10 mouse cellular contexts compared by ENCODE assay signal in the genomic region with DNA sequence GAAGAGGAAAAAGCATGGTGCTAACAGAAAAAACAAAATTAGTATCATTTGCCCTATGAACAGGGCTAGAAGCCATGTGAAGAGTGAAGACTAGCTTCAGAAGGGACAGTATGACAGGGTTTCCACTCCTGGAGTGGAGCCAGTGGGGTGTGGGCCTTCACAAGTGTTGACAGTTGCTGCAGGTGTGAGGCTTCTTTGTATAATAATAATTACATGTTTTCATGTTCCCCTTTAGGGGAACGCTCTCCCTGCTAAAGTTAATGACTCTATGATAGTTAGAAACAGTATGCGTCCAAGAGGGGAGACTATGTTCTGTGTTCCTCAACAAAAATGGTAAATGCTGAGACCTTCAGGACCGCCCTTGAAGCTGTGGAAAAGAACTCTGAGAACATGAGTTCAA. TPM values are rescaled to one million over a fixed set of nuclear protein-coding genes. Genes with fewer than 3 reads are reported as not detected.
A peak's percentile ranks its signal among the peaks of the same experiment; 100 is the strongest.
DNase-seq lines count a peak whose midpoint lies in the region; ATAC-seq and TF ChIP-seq lines count a peak whose summit lies in the region.
"Had no signal": no experiment of that assay in that cellular context is flagged by ENCODE, and none has a peak within 500 bp of the region (broad histone marks: within the 10 kb centered on the region; RNA-seq: fewer than 3 reads in every experiment).

No protein-coding gene starts in this region.

- TF ChIP-seq EP300 in heart, postnatal 0 days (IDR thresholded peaks at IDR 0.05; ENCODE audit: low read depth): no peak

- H3K27me3 ChIP-seq in heart, postnatal 0 days (ENCODE audit: control insufficient read depth, insufficient read depth, low read length): no peaks in the 10 kb centered on the region
- no peaks in the 10 kb centered on the region for H3K27me3 ChIP-seq in limb, embryonic 10.5 days (ENCODE audit: low read depth, poor library complexity, severe bottlenecking)
- no peaks in the 10 kb centered on the region for H3K27me3 ChIP-seq in neural tube, embryonic 13.5 days

- TF ChIP-seq POLR2A in embryonic fibroblast, embryonic 13.5 days (IDR thresholded peaks at IDR 0.05; ENCODE audit: low read depth, low read length): no peak

- no peak overlapping the region for H3K9ac ChIP-seq in heart, postnatal 0 days (replicated peaks; ENCODE audit: low read depth, low read length)
- peak overlapping the region; percentile 96; the same call in 1 of the 2 replicates for H3K9ac ChIP-seq in neural tube, embryonic 13.5 days

- H3K27ac ChIP-seq in heart, postnatal 0 days (ENCODE audit: low read depth): peak overlapping the region; percentile 98
- H3K27ac ChIP-seq in embryonic fibroblast, embryonic 13.5 days (ENCODE audit: insufficient read depth, low read length): peak overlapping the region; percentile 64; the same call in 1 of the 2 replicates
- H3K27ac ChIP-seq in limb, embryonic 10.5 days: peak overlapping the region; percentile 99
- H3K27ac ChIP-seq in neural tube, embryonic 13.5 days (replicated peaks): peak overlapping the region; percentile 97; the same call in 1 of the 2 replicates

- ATAC-seq in heart, postnatal 0 days (ENCODE audit: insufficient read depth, low read depth): no peak
- no peak for ATAC-seq in neural tube, embryonic 13.5 days (ENCODE audit: low read depth)

- no peak for TF ChIP-seq CTCF in heart, postnatal 0 days (IDR thresholded peaks at IDR 0.05; ENCODE audit: low read depth)
- TF ChIP-seq CTCF in embryonic fibroblast, embryonic 13.5 days (IDR thresholded peaks at IDR 0.05; ENCODE audit: borderline replicate concordance, insufficient read depth, low read length): no peak

- intact Hi-C loops in heart, postnatal 36 days (cut with DNase I): loop anchor here (2.0 kb wide), 1 partner anchor 21 kb away; no protein-coding TSS in a partner anchor

- H3K36me3 ChIP-seq in heart, postnatal 0 days (replicated peaks; ENCODE audit: control insufficient read depth, insufficient read depth, low read length): no peaks in the 10 kb centered on the region
- H3K36me3 ChIP-seq in limb, embryonic 10.5 days: peaks cover 5% of the 10 kb centered on the region; the same call in 1 of the 2 replicates
- no peaks in the 10 kb centered on the region for H3K36me3 ChIP-seq in neural tube, embryonic 13.5 days

- 96% methylated on average over 3 of the region's 3 CpGs for WGBS in heart, postnatal 0 days
- WGBS in limb, embryonic 10.5 days: 94% methylated on average over 3 of the region's 3 CpGs
- WGBS in neural tube, embryonic 13.5 days: 97% methylated on average over 3 of the region's 3 CpGs

- peak overlapping the region; percentile 82; the same call in 1 of the 2 replicates for H3K4me2 ChIP-seq in heart, postnatal 0 days (ENCODE audit: low read depth, low read length)
- peak overlapping the region; percentile 98 for H3K4me2 ChIP-seq in neural tube, embryonic 13.5 days

- H3K4me3 ChIP-seq in heart, postnatal 0 days (ENCODE audit: low read depth, low read length): no peak overlapping the region
- H3K4me3 ChIP-seq in embryonic fibroblast, embryonic 13.5 days (ENCODE audit: insufficient read depth, low read length): no peak overlapping the region; the same call in 1 of the 2 replicates
- peak overlapping the region; percentile 93; the same call in 1 of the 2 replicates for H3K4me3 ChIP-seq in limb, embryonic 10.5 days
- H3K4me3 ChIP-seq in neural tube, embryonic 13.5 days: peak overlapping the region; percentile 92

- H3K4me1 ChIP-seq in heart, postnatal 0 days (ENCODE audit: control insufficient read depth, insufficient read depth): peaks cover 19% of the 10 kb centered on the region
- peaks cover 8% of the 10 kb centered on the region for H3K4me1 ChIP-seq in embryonic fibroblast, embryonic 13.5 days (ENCODE audit: control insufficient read depth, insufficient read depth, low read length)
- H3K4me1 ChIP-seq in limb, embryonic 10.5 days: peaks cover 33% of the 10 kb centered on the region
- peaks cover 40% of the 10 kb centered on the region for H3K4me1 ChIP-seq in neural tube, embryonic 13.5 days (replicated peaks)

- no peak for DNase-seq in heart, postnatal 0 days (ENCODE audit: low spot score)
- DNase-seq in heart, postnatal 36 days: no peak
- DNase-seq in limb, embryonic 10.5 days (ENCODE audit: low spot score): no peak
- DNase-seq in layer of hippocampus, adult 8-10 months (ENCODE audit: low spot score in 2 of 2): no peak
- no peak for DNase-seq in left cerebral cortex, adult 11 months (ENCODE audit: low spot score)
- no peak for DNase-seq in layer of hippocampus, postnatal 10 days (ENCODE audit: low spot score in 2 of 2)
- DNase-seq: kidney, adult 18-20 months had no signal

- no peaks in the 10 kb centered on the region for H3K9me3 ChIP-seq in heart, postnatal 0 days (replicated peaks; ENCODE audit: control insufficient read depth, low read length)
- H3K9me3 ChIP-seq in limb, embryonic 10.5 days (replicated peaks): no peaks in the 10 kb centered on the region
- H3K9me3 ChIP-seq in neural tube, embryonic 13.5 days: no peaks in the 10 kb centered on the region

RNA-seq across cellular contexts. Expression of a gene that starts 0.4 kb away (rescaled TPM):
- 0.15 and 1.7 TPM in 2 replicates for total RNA-seq in heart, postnatal 0 days (2014; rRNA removed; ENCODE audit: low replicate concordance)
- 5.4 and 5.6 TPM in 2 replicates for polyA plus RNA-seq in heart, postnatal 0 days (2015; fragmentation: Nextera tagmentation; extraction: Ambion mirVana)
- 1 to 10 TPM; 2.0 to 2.1 TPM for total RNA-seq in heart, postnatal 36 days (2021)
- 0.30 TPM in 1 of 2 replicates, not detected in the other for polyA plus RNA-seq in embryonic fibroblast, embryonic 13.5 days (2011; ENCODE audit: insufficient read length, low read depth, missing spikeins)
- 0.40 and 0.61 TPM in 2 replicates for polyA plus RNA-seq in limb, embryonic 10.5 days (2016; fragmentation: Nextera tagmentation; extraction: Ambion mirVana)
- 0.67 and 0.83 TPM in 2 replicates for polyA plus RNA-seq in neural tube, embryonic 13.5 days (2015; fragmentation: Nextera tagmentation; extraction: Ambion mirVana)
- total RNA-seq in layer of hippocampus, adult 8-10 months (2022): 1 to 10 TPM; 2.5 to 3.9 (median 3.0) TPM
- 1 to 10 TPM; 3.5 to 4.3 TPM for total RNA-seq in layer of hippocampus, postnatal 10 days (2021)

RNA-seq across cellular contexts. Expression of a gene that starts 1.0 kb away (rescaled TPM):
- total RNA-seq in heart, postnatal 0 days (2014; rRNA removed; ENCODE audit: low replicate concordance): 21.1 and 27.2 TPM in 2 replicates
- 18.3 and 20.6 TPM in 2 replicates for polyA plus RNA-seq in heart, postnatal 0 days (2015; fragmentation: Nextera tagmentation; extraction: Ambion mirVana)
- 10 to 100 TPM in 1 of 2 experiments, 1 to 10 TPM in 1; 8.0 to 10.0 TPM for total RNA-seq in heart, postnatal 36 days (2021)
- polyA plus RNA-seq in embryonic fibroblast, embryonic 13.5 days (2011; ENCODE audit: insufficient read length, low read depth, missing spikeins): 9.7 and 17.6 TPM in 2 replicates
- 64.9 and 67.2 TPM in 2 replicates for polyA plus RNA-seq in limb, embryonic 10.5 days (2016; fragmentation: Nextera tagmentation; extraction: Ambion mirVana)
- polyA plus RNA-seq in neural tube, embryonic 13.5 days (2015; fragmentation: Nextera tagmentation; extraction: Ambion mirVana): 21.5 and 24.5 TPM in 2 replicates
- total RNA-seq in layer of hippocampus, adult 8-10 months (2022): 10 to 100 TPM in 2 of 4 experiments, 1 to 10 TPM in 2; 9.1 to 10.4 (median 9.9) TPM
- total RNA-seq in layer of hippocampus, postnatal 10 days (2021): 10 to 100 TPM in 1 of 2 experiments, 1 to 10 TPM in 1; 9.9 to 12.1 TPM

RNA-seq across cellular contexts. Expression of a gene that starts 17.9 kb away (rescaled TPM):
- total RNA-seq in heart, postnatal 0 days (2014; rRNA removed; ENCODE audit: low replicate concordance): 19.9 and 30.0 TPM in 2 replicates
- polyA plus RNA-seq in heart, postnatal 0 days (2015; fragmentation: Nextera tagmentation; extraction: Ambion mirVana): 5.0 and 5.5 TPM in 2 replicates
- total RNA-seq in heart, postnatal 36 days (2021): 10 to 100 TPM in 1 of 2 experiments, 1 to 10 TPM in 1; 8.2 to 13.8 TPM
- polyA plus RNA-seq in embryonic fibroblast, embryonic 13.5 days (2011; ENCODE audit: insufficient read length, low read depth, missing spikeins): 15.0 and 20.3 TPM in 2 replicates
- 9.9 and 11.8 TPM in 2 replicates for polyA plus RNA-seq in limb, embryonic 10.5 days (2016; fragmentation: Nextera tagmentation; extraction: Ambion mirVana)
- 14.9 and 15.3 TPM in 2 replicates for polyA plus RNA-seq in neural tube, embryonic 13.5 days (2015; fragmentation: Nextera tagmentation; extraction: Ambion mirVana)
- total RNA-seq in layer of hippocampus, adult 8-10 months (2022): 10 to 100 TPM; 13.7 to 17.3 (median 16.5) TPM
- total RNA-seq in layer of hippocampus, postnatal 10 days (2021): 10 to 100 TPM; 37.5 to 38.1 TPM

RNA-seq across cellular contexts. Expression of a gene that starts 39.3 kb away (rescaled TPM):
- not detected in 2 replicates for total RNA-seq in heart, postnatal 0 days (2014; rRNA removed; ENCODE audit: low replicate concordance)
- polyA plus RNA-seq in heart, postnatal 0 days (2015; fragmentation: Nextera tagmentation; extraction: Ambion mirVana): 0.12 and 0.33 TPM in 2 replicates
- not detected for total RNA-seq in heart, postnatal 36 days (2021)
- not detected in 2 replicates for polyA plus RNA-seq in embryonic fibroblast, embryonic 13.5 days (2011; ENCODE audit: insufficient read length, low read depth, missing spikeins)
- 0.59 and 1.4 TPM in 2 replicates for polyA plus RNA-seq in limb, embryonic 10.5 days (2016; fragmentation: Nextera tagmentation; extraction: Ambion mirVana)
- 30.7 and 32.0 TPM in 2 replicates for polyA plus RNA-seq in neural tube, embryonic 13.5 days (2015; fragmentation: Nextera tagmentation; extraction: Ambion mirVana)
- 100 to 1,000 TPM in 2 of 4 experiments, 10 to 100 TPM in 2; 90.3 to 104 (median 96.4) TPM for total RNA-seq in layer of hippocampus, adult 8-10 months (2022)
- total RNA-seq in layer of hippocampus, postnatal 10 days (2021): 10 to 100 TPM; 35.3 to 35.4 TPM
- total RNA-seq: MEL had no signal

RNA-seq across cellular contexts. Expression of a gene that starts 48.6 kb away (rescaled TPM):
- total RNA-seq in heart, postnatal 0 days (2014; rRNA removed; ENCODE audit: low replicate concordance): not detected in 2 replicates
- not detected in 2 replicates for polyA plus RNA-seq in heart, postnatal 0 days (2015; fragmentation: Nextera tagmentation; extraction: Ambion mirVana)
- not detected for total RNA-seq in heart, postnatal 36 days (2021)
- not detected in 2 replicates for polyA plus RNA-seq in embryonic fibroblast, embryonic 13.5 days (2011; ENCODE audit: insufficient read length, low read depth, missing spikeins)
- polyA plus RNA-seq in limb, embryonic 10.5 days (2016; fragmentation: Nextera tagmentation; extraction: Ambion mirVana): not detected in 2 replicates
- polyA plus RNA-seq in neural tube, embryonic 13.5 days (2015; fragmentation: Nextera tagmentation; extraction: Ambion mirVana): not detected in 2 replicates
- not detected for total RNA-seq in layer of hippocampus, adult 8-10 months (2022)
- total RNA-seq in layer of hippocampus, postnatal 10 days (2021): not detected
- total RNA-seq: MEL had no signal

Comparison
In these comparisons a context has a peak if more than half of its experiments do, and no peak if none do; other contexts are left out.
1. H3K4me3 ChIP-seq: peak in limb, embryonic 10.5 days (single experiment) and neural tube, embryonic 13.5 days (single experiment); none in heart, postnatal 0 days (single experiment) and embryonic fibroblast, embryonic 13.5 days (single experiment).
2. Peak in every context shown above with its lines, with median percentiles within 50 percentile points of each other: H3K27ac ChIP-seq.